Mouse (Mus musculus) CH12.LX (cell line): ENCODE results near the gene Prdm10.

Source experiments
- CHD2 ChIP-seq: IDR thresholded peaks from 2 replicates; pipeline ENCODE4 v1.6.1; 2011; ENCODE audit warnings: low read length, improper control_type of control experiment
- CTCF ChIP-seq, 2 experiments: IDR thresholded peaks in 1 of 2; conservative IDR thresholded peaks in 1 of 2; 2 replicates each; pipeline ENCODE4 v1.5.1; 2011 to 2012; ENCODE audit warnings: low read depth in 2 of 2, low read length in 2 of 2, improper control_type of control experiment in 1 of 2, inconsistent platforms in 1 of 2, mild to moderate bottlenecking in 1 of 2, moderate library complexity in 1 of 2
- E2F4 ChIP-seq: IDR thresholded peaks from 2 replicates; pipeline ENCODE4 v1.6.1; 2011; ENCODE audit warnings: low read depth, low read length, improper control_type of control experiment; ENCODE audit not compliant: insufficient replicate concordance
- EP300 ChIP-seq: IDR thresholded peaks from 2 replicates; pipeline ENCODE4 v1.6.1; 2011; ENCODE audit warnings: low read length, improper control_type of control experiment
- HCFC1 ChIP-seq: IDR thresholded peaks from 2 replicates; pipeline ENCODE4 v1.6.1; 2012; ENCODE audit warnings: low read depth, mild to moderate bottlenecking, inconsistent platforms, low read length, improper control_type of control experiment
- KAT2A ChIP-seq: IDR thresholded peaks from 2 replicates; pipeline ENCODE4 v1.6.1; 2012; ENCODE audit warnings: low read length, improper control_type of control experiment, inconsistent platforms; ENCODE audit not compliant: insufficient replicate concordance
- MYC ChIP-seq: IDR thresholded peaks from 2 replicates; pipeline ENCODE4 v1.6.1; 2011; ENCODE audit warnings: low read depth, mild to moderate bottlenecking, improper control_type of control experiment, low read length
- NRF1 ChIP-seq: IDR thresholded peaks from 2 replicates; pipeline ENCODE4 v1.6.1; 2014; ENCODE audit warnings: low read depth, mild to moderate bottlenecking, inconsistent platforms, low read length, improper control_type of control experiment, moderate library complexity
- POLR2A ChIP-seq: IDR thresholded peaks from 2 replicates; pipeline ENCODE4 v1.6.1; 2011; ENCODE audit warnings: low read depth, mild to moderate bottlenecking, improper control_type of control experiment, low read length
- POLR2AphosphoS2 ChIP-seq: IDR thresholded peaks from 2 replicates; pipeline ENCODE4 v1.6.1; 2011; ENCODE audit warnings: low read depth, low read length, improper control_type of control experiment
- RAD21 ChIP-seq: IDR thresholded peaks from 2 replicates; pipeline ENCODE4 v1.6.1; 2011; ENCODE audit warnings: low read depth, mild to moderate bottlenecking, low read length, improper control_type of control experiment, moderate library complexity
- ZKSCAN1 ChIP-seq: IDR thresholded peaks from 2 replicates; pipeline ENCODE4 v1.6.1; 2012; ENCODE audit warnings: low read depth, inconsistent platforms, low read length, improper control_type of control experiment, borderline replicate concordance

DNA sequence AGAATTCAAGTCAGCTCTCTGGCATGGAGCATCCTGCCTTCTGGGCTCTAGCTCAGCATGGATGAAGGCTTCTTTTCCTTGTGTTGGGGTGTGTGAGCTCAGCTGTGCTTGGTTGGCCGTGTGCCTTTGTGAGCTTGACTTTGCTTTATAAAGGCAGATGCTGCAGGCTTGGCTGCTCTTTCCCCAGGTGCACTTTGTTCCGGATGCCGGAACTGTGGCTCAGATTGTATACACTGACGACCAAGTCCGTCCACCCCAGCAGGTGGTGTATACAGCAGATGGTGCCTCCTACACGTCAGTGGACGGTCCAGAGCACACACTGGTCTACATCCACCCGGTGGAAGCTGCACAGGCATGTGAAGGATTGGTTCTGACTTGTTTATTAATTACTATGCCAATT, 35.6 kb downstream of the Prdm10 start:
- TF ChIP-seq ZKSCAN1 = no peak
- TF ChIP-seq POLR2A = no peak
- TF ChIP-seq CTCF (conservative IDR thresholded peaks at IDR 0.05 in 1 of 2, IDR thresholded peaks at IDR 0.05 in 1 of 2; ENCODE audit: low read depth in 2 of 2, low read length in 2 of 2) = no peak
- no peak for TF ChIP-seq E2F4
- no peak for TF ChIP-seq HCFC1
- TF ChIP-seq RAD21 = no peak
- TF ChIP-seq MYC = no peak
- no peak for TF ChIP-seq EP300
- TF ChIP-seq CHD2 = no peak
- no peak for TF ChIP-seq NRF1
- no peak for TF ChIP-seq KAT2A
- TF ChIP-seq POLR2AphosphoS2 = no peak
